Mouse (Mus musculus) mesoderm, embryonic 11.5 days (tissue): ENCODE data around the gene Taf5.

Experiments
- DNase-seq: peaks from one replicate; pipeline ENCODE4 v3.0.0-alpha.2; 2012; ENCODE audit warnings: low read depth, low spot score

The Taf5 gene

DNA sequence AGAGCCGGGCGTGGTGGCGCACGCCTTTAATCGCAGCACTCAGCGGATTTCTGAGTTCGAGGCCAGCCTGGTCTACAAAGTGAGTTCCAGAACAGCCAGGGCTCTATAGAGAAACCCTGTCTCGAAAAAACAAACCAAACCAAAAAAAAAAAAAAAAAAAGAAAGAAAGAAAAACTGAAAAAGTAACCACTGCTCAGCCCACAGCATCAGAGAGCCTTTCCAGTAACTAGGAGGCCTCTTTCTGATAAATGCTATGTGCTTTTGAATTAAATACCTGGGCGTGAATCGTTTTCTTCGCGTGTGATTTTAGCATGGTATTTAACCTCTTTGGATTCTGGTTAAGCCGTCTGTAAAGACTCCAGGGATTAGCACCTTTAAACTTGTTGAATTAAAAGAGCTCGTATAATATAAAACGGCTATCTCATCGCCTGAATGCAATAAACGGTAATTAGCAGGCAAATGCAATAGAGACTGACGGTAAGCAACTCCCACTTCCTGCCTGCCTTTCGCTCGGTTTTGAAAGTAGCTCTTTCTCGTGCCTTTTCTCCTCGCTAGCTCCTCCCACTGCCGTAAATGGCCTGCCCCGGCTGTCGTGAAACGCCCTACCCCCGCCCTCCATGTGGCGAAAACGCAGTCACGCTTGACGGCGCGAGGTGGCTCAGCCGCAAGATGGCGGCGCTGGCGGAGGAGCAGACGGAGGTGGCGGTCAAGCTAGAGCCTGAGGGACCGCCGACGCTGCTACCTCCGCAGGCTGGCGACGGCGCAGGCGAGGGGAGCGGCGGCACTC lies at the start of gene Taf5:
Gene Taf5, plus strand, starts transcription at position 651 of the 787 bp plus-strand sequence.
- peak; percentile 98 for DNase-seq

DNA sequence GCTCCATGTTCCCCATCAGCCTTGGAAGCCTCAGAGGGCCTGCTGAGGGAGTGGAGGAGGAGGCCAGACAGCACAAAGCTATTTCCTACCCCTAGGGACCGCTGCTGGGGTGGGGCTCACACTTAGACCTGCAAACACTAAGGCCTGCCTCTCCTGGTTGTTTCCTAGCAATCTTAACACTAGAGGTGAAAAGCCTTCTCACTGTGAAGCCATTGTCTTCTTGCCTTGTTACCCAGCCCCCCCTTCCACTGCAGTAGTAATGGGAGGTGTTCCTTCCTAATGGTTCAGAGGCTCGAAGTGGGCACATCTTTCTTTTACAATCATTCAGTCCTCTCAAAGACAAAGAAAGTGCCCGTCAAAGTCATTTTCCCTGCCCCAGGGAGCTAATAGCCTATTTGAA lies 49.7 kb upstream of the Taf5 start:
- DNase-seq: no peak

DNA sequence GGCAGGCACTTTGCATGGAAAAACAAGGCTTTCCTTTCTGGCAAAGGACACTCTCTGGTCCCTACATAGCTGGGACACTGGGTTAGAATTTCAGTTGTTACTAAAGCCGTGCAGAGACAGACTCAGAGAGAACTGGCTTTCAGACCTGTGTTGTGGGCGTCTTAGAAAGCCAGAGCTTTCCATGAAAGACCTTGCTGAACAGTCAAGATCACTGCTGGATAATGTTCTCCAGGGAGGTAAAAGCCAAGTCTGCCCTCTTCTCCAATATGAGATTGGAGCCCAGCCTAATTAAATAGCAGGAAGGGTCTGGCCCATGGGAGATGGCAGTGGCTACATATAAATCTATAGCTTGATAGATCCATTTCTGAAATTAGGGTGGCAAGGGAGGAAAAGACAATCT lies 49.2 kb upstream of the Taf5 start:
- DNase-seq: no peak

DNA sequence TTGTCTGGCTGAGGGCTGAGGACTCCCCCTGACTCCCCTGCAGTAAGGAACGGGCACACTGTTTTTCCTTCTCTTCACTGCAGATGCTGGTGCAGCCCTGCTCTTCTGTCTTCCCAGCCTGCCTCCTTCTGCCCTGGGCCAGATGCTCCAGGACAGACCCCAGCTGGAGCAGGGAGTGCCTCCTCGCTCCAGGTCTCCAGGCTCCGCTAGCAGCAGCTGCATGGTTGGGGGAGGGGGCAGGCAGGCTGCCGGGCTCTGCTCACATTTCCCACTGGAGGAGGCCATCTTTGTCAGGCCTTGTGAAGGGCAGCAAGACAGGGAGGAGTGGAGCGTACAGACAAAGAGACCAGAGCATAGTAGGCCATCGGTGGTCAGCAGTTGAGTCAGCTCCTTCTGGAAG lies 48.2 kb upstream of the Taf5 start:
- DNase-seq: peak; percentile 62

DNA sequence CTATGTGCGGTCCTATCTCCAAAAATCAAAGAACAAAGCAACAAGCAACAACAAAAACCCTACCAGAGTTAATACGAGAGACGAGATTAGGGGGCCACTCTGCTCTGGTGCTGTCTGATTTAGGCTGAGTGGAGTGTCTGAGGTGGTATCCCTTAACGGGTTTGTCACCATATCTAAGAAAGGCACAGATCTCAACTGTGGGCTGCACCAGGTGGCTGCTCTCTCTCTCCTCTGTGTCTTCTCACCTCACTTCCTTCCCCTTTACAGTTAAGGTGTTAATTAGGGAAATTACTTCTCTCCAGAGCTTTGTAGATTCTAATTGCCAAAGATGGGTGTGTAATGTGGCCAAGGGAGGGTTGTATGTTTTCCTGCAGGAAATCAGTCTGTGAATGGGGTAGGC lies 44.8 kb upstream of the Taf5 start:
- no peak for DNase-seq

DNA sequence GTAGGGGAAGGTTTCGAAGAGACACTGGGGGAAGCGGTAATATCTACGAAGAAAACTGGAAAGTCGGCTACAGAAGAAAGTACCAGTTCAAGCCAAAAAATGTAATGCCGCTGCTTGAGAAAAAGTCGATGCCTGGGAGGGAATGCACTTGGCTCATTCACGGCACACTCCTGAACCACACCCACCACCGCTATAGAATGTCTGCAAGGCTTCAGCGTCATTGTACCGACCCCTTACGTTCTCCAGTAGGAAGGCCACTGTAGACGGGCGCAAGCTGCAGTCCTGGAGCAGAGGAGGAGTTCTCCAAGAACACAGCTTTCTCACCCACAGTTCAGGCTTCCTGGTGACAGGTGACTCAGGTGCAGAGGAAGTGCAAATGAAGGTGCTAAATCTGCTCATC lies 44.0 kb upstream of the Taf5 start:
- DNase-seq: no peak

DNA sequence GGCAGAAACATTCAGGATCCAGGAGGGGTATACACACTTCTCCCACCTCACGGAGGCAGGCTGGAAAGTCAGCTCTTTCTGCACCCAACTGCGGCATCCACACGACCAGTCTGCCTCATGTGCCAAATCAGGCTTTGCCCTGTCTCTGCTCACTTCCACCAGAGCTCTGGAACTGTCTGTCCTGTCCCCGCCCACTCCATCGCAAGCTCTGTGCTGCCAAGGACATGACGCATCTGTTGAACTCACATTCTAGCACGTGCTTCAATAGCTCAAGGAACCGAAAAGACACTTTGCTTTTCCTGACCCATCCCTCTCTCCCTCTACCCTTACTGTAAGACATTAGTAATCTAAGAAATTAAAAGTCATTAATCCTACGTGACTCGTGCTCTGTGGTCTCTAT lies 42.6 kb upstream of the Taf5 start:
- no peak for DNase-seq

- DNase-seq: no peak
Observed at GRCm38 (mm10) chr19:47026513-47026912, 41.0 kb upstream of the Taf5 start.

GRCm38 (mm10) chr19:47029796-47030195 lies 37.8 kb upstream of the Taf5 start:
- DNase-seq: no peak

- DNase-seq: no peak
Observed at GRCm38 (mm10) chr19:47031770-47032169, 35.8 kb upstream of the Taf5 start.

DNA sequence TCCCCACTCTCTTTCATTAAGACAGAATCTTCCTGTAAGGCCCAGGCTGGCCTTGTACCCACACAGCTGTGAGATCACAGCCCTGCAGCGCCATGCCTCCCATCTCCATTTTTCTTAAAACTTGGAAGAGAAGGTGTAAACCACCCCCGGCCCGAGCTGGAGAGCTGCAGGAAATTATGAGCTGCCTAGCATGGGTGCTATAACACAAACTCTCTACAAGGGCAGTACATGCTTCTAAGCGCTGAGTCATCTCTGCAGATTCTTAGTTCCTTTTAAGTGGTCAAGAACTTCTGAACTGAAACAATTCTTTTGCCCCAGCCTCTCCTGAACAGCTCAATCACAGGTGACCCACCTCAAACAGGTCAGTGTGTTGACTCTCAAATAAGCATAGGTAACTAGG lies 32.6 kb upstream of the Taf5 start:
- DNase-seq: no peak

- no peak for DNase-seq
Observed at GRCm38 (mm10) chr19:47036596-47036995, 30.9 kb upstream of the Taf5 start.

GRCm38 (mm10) chr19:47040720-47041473 lies 26.6 kb upstream of the Taf5 start:
- DNase-seq: no peak

DNA sequence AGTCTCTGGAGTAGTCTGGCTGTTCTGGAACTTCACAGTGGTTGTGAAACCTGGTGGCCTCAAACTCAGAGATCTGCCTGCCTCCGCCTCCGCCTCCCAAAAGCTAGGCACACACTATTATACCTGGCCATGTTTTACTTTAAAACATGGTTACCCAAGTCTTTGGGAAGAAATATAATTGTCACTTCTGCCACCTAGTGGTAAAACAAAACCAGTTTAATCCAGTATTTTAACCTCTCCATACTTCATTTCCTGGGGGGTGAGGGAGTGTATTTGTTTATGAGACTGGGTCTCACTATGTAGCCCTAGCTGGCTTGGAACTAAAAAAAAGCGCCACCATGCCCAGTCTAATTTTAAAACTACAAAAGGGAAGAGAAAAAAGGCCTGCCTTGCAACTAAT lies 23.9 kb upstream of the Taf5 start:
- DNase-seq: no peak

- no peak for DNase-seq
Observed at GRCm38 (mm10) chr19:47046343-47046742, 21.2 kb upstream of the Taf5 start.

DNA sequence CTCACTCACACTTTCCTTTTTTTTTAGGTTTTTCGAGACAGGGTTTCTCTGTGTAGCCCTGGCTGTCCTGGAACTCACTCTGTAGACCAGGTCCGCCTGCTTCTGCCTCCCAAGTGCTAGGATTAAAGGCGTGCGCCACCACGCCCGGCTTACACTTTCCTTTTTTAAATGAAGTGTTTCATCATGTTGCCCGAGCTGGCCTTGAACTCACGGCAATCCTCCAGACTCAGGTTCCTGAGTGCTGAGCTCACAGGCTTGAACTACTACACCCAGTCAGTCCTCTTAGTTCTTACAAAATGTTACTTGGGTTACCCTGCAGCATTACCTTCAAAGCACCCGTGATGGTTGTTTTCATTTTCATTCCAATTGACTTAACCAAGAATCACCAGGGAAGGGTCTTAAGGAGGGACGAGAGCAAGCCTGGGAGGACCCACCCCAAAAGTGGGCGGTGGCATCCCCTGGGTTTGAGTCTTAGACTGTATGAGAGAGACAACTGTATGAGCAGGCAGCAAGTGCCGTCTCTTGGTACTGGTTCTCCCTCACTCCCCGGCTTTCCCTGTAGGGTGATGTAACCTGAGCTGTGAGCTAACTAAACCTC lies 20.2 kb upstream of the Taf5 start:
- no peak for DNase-seq

GRCm38 (mm10) chr19:47049061-47049460 lies 18.5 kb upstream of the Taf5 start:
- DNase-seq: no peak

DNA sequence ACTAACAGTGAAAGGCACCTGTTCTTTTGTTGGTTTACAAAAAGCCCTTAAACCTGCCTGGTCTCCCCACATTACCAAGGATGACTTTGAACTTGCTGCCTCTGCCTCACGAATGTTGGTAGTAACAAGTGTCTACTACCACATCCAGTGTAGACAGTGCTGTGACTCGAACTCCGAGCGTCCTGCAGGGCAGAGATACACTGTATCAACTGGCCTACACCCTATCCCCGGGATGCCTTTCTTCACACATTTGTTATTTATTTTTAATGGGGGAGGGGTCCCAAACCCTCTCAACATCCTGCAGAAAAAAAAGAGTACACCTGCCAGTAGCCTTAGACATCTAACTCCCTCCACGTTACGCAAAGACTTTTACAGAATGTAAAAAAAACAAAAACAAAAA lies 17.7 kb upstream of the Taf5 start:
- DNase-seq: no peak

DNA sequence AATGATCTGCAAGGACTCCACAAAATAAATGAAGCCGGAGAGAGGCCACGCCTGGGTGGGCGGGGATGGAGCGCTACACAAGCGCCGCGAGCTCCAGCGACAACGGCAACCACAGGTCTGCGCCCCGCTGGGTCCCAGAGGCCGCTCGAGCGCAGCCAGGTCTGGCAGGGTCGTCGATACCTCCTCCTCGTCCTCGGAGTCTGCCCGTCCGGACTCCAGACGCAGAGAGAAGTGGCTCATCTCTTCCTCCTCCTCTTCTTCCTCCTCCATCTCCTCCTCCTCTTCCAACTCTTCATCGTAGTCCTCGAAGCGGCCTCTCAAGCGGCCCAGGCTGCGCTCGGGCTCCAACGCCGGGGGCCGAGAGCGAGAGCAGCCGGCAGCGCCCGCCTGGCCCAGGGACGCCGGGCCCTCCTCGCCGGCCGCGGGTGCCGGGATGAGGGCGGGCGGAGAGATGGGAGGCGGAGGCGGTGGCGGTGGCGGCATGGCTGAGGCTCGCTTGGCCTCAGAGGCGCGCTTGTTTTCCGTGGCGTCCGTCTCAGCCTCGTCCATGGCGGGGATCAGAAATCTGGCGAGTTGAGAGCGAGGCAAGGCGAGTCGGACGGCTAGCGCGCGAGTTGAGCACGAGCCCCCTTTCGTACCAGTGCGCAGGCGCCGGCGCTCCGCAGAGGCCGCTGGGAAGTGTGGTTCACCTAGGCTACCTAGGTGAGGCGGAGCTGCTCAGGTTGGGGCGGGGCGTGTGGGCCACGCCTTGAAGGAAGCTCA lies 17.1 kb upstream of the Taf5 start, which contains the start of gene Pcgf6:
Gene Pcgf6, minus strand, starts transcription at position 636 of the 762 bp plus-strand sequence.
- peak; percentile 81 for DNase-seq

- DNase-seq: no peak
Observed at GRCm38 (mm10) chr19:47052927-47053326, 14.6 kb upstream of the Taf5 start.

DNA sequence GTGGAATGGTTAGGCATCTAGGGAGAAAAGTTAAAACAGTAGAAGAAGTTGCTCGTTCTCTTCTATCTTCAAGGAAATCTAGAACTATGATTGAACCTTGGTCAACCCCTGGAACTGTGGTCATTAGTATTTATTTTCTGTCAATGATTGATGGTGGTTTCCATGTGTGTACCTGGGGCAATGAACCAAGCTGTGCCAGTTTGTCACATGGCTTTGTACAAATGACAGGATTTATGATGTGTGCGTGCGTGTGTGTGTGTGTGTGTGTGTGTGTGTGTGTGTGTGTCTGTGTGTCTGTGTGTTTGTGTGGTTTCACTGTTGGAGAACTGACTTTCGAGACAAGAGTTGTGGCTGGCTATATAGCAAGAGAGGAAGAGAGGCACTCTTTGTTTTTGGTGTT lies 14.1 kb upstream of the Taf5 start:
- DNase-seq: no peak

GRCm38 (mm10) chr19:47057684-47058083 lies 9.9 kb upstream of the Taf5 start:
- DNase-seq: no peak
